ENCODE assay signal across 8 mouse cellular contexts in the genomic region with DNA sequence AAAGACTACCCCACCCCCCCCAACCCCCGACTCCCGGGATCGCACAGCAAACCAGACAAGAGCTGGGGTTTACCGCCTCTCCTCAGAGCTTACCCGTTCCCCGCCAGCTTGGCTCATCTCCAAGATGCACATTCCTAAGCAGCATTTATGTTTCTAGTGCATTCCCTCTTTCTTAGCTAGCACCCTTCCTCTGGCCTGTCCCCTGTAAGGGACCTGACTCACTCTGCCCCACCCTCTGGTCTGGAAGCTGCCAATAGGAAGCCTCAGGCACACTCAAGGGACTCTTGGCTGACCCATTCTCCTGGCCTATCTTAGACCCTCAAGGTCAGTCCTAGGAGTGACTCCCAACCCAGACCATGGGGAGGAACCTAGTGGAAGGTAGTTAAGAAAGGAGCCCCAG. TPM values are rescaled to one million over a fixed set of nuclear protein-coding genes. Genes with fewer than 3 reads are reported as not detected.
A peak's percentile ranks its signal among the peaks of the same experiment; 100 is the strongest.
DNase-seq lines count a peak whose midpoint lies in the region; ATAC-seq and TF ChIP-seq lines count a peak whose summit lies in the region.

No protein-coding gene starts in this region.

- H3K4me2 ChIP-seq in heart, embryonic 15.5 days = peak overlapping the region; percentile 95; the same call in 1 of the 2 replicates
- H3K4me2 ChIP-seq in embryonic facial prominence, embryonic 14.5 days (ENCODE audit: low read depth, low read length) = peak overlapping the region; percentile 88
- H3K4me2 ChIP-seq in limb, embryonic 13.5 days (replicated peaks) = peak overlapping the region; percentile 89

- WGBS in heart, embryonic 15.5 days = 7% methylated on average over 6 of the region's 6 CpGs
- WGBS in embryonic facial prominence, embryonic 14.5 days = 2% methylated on average over 6 of the region's 6 CpGs
- 8% methylated on average over 6 of the region's 6 CpGs for WGBS in limb, embryonic 13.5 days
- 23% methylated on average over 6 of the region's 6 CpGs for WGBS in cerebellum, adult 2 months

- no peak for ATAC-seq in heart, embryonic 15.5 days (replicated peaks; ENCODE audit: insufficient number of reproducible peaks, insufficient read depth, low FRiP score, low read depth)
- peak; percentile 62; the same call in 1 of the 2 replicates for ATAC-seq in embryonic facial prominence, embryonic 14.5 days (ENCODE audit: low read depth)
- peak; percentile 46; the same call in 1 of the 2 replicates for ATAC-seq in limb, embryonic 13.5 days (ENCODE audit: low FRiP score, low read depth)
- no peak for ATAC-seq in granulocyte monocyte progenitor cell, adult 5-6 weeks (replicated peaks; ENCODE audit: poor library complexity, severe bottlenecking)

- no peak overlapping the region for H3K4me3 ChIP-seq in heart, embryonic 15.5 days
- peak overlapping the region; percentile 61 for H3K4me3 ChIP-seq in E14TG2a.4 (replicated peaks; ENCODE audit: low read length)
- H3K4me3 ChIP-seq in embryonic facial prominence, embryonic 14.5 days (ENCODE audit: low read depth, low read length) = peak overlapping the region; percentile 60; the same call in 1 of the 2 replicates
- peak overlapping the region; percentile 71 for H3K4me3 ChIP-seq in limb, embryonic 13.5 days
- H3K4me3 ChIP-seq in cerebellum, adult 2 months (replicated peaks; ENCODE audit: insufficient read depth, low read depth, low read length) = no peak overlapping the region

- H3K27me3 ChIP-seq in heart, embryonic 15.5 days = peaks cover 7% of the 10 kb centered on the region
- H3K27me3 ChIP-seq in E14TG2a.4 (ENCODE audit: insufficient read depth, low read length) = peaks cover 12% of the 10 kb centered on the region; the same call in 1 of the 2 replicates
- H3K27me3 ChIP-seq in embryonic facial prominence, embryonic 14.5 days (replicated peaks; ENCODE audit: control insufficient read depth, insufficient read depth, low read length) = no peaks in the 10 kb centered on the region; the same call in 1 of the 2 replicates
- peaks cover 6% of the 10 kb centered on the region for H3K27me3 ChIP-seq in limb, embryonic 13.5 days
- no peaks in the 10 kb centered on the region for H3K27me3 ChIP-seq in cerebellum, adult 2 months (ENCODE audit: control insufficient read depth, insufficient read depth, low read length)

- no peak for TF ChIP-seq POLR2A in cerebellum, adult 2 months (IDR thresholded peaks at IDR 0.05; ENCODE audit: borderline replicate concordance, insufficient read depth, low read length)

- no peak overlapping the region for H3K9ac ChIP-seq in heart, embryonic 15.5 days
- peak overlapping the region; percentile 88; the same call in 1 of the 2 replicates for H3K9ac ChIP-seq in embryonic facial prominence, embryonic 14.5 days (ENCODE audit: low read depth, low read length)
- peak overlapping the region; percentile 48; the same call in 1 of the 2 replicates for H3K9ac ChIP-seq in limb, embryonic 13.5 days

- H3K4me1 ChIP-seq in heart, embryonic 15.5 days (replicated peaks) = peaks cover 36% of the 10 kb centered on the region
- H3K4me1 ChIP-seq in E14TG2a.4 (replicated peaks; ENCODE audit: low read depth, low read length) = peaks cover 73% of the 10 kb centered on the region
- peaks cover 30% of the 10 kb centered on the region for H3K4me1 ChIP-seq in embryonic facial prominence, embryonic 14.5 days (ENCODE audit: control insufficient read depth, insufficient read depth, low read length)
- peaks cover 41% of the 10 kb centered on the region for H3K4me1 ChIP-seq in limb, embryonic 13.5 days
- no peaks in the 10 kb centered on the region for H3K4me1 ChIP-seq in cerebellum, adult 2 months (ENCODE audit: control insufficient read depth, insufficient read depth, low read length)

- no peaks in the 10 kb centered on the region for H3K9me3 ChIP-seq in heart, embryonic 15.5 days (replicated peaks)
- H3K9me3 ChIP-seq in E14TG2a.4 (ENCODE audit: low read length) = no peaks in the 10 kb centered on the region
- H3K9me3 ChIP-seq in embryonic facial prominence, embryonic 14.5 days (ENCODE audit: control insufficient read depth, low read length) = no peaks in the 10 kb centered on the region
- H3K9me3 ChIP-seq in limb, embryonic 13.5 days = no peaks in the 10 kb centered on the region

- no peak for DNase-seq in heart, adult 9 months (ENCODE audit: low spot score in 2 of 2)
- DNase-seq in embryonic facial prominence, embryonic 14.5 days (ENCODE audit: low spot score) = peak; percentile 83
- no peak for DNase-seq in cerebellum, postnatal 25 days
- DNase-seq in cerebellum, adult 2 months = no peak

- peaks cover 17% of the 10 kb centered on the region; the same call in 1 of the 2 replicates for H3K36me3 ChIP-seq in heart, embryonic 15.5 days
- peaks cover 45% of the 10 kb centered on the region for H3K36me3 ChIP-seq in E14TG2a.4 (ENCODE audit: insufficient read depth, low read length)
- H3K36me3 ChIP-seq in embryonic facial prominence, embryonic 14.5 days (ENCODE audit: control insufficient read depth, insufficient read depth, low read length) = peaks cover 31% of the 10 kb centered on the region
- H3K36me3 ChIP-seq in limb, embryonic 13.5 days = peaks cover 32% of the 10 kb centered on the region

- no peak overlapping the region for H3K27ac ChIP-seq in heart, embryonic 15.5 days
- H3K27ac ChIP-seq in embryonic facial prominence, embryonic 14.5 days (replicated peaks; ENCODE audit: low read depth, low read length) = no peak overlapping the region
- H3K27ac ChIP-seq in limb, embryonic 13.5 days = peak overlapping the region; percentile 40
- H3K27ac ChIP-seq in cerebellum, adult 2 months (ENCODE audit: insufficient read depth, low read length) = no peak overlapping the region

- no peak for TF ChIP-seq CTCF in E14TG2a.4 (conservative IDR thresholded peaks at IDR 0.05; ENCODE audit: low read length)
- no peak for TF ChIP-seq CTCF in cerebellum, adult 2 months (IDR thresholded peaks at IDR 0.05; ENCODE audit: borderline replicate concordance, insufficient read depth, low read depth, low read length)

RNA-seq across cellular contexts. Expression of gene Chchd10, which starts 2.6 kb away (rescaled TPM):
- 530 and 565 TPM in 2 replicates for polyA plus RNA-seq in heart, embryonic 15.5 days (2015; fragmentation: Nextera tagmentation; extraction: Ambion mirVana)
- polyA plus RNA-seq in embryonic facial prominence, embryonic 14.5 days (2014; fragmentation: Nextera tagmentation; extraction: Ambion mirVana) = 28.3 and 53.3 TPM in 2 replicates
- 9.8 and 11.5 TPM in 2 replicates for polyA plus RNA-seq in limb, embryonic 13.5 days (2015; fragmentation: Nextera tagmentation; extraction: Ambion mirVana)
- 60.4 and 66.7 TPM in 2 replicates for total RNA-seq in granulocyte monocyte progenitor cell, adult 5-6 weeks (2014; fragmentation: Nextera tagmentation)
- 33.2 and 37.5 TPM in 2 replicates for total RNA-seq in granulocyte monocyte progenitor cell, adult 5-6 weeks (2017)
- 567 and 609 TPM in 2 replicates for polyA plus RNA-seq in cerebellum, adult 2 months (2012; rRNA removed)

RNA-seq across cellular contexts. Expression of gene Mmp11, which starts 6.0 kb away (rescaled TPM):
- 25.6 and 38.1 TPM in 2 replicates for polyA plus RNA-seq in heart, embryonic 15.5 days (2015; fragmentation: Nextera tagmentation; extraction: Ambion mirVana)
- 53.6 and 72.3 TPM in 2 replicates for polyA plus RNA-seq in embryonic facial prominence, embryonic 14.5 days (2014; fragmentation: Nextera tagmentation; extraction: Ambion mirVana)
- polyA plus RNA-seq in limb, embryonic 13.5 days (2015; fragmentation: Nextera tagmentation; extraction: Ambion mirVana) = 194 and 198 TPM in 2 replicates
- total RNA-seq in granulocyte monocyte progenitor cell, adult 5-6 weeks (2014; fragmentation: Nextera tagmentation) = 0.41 TPM in 1 of 2 replicates, not detected in the other
- not detected in 2 replicates for total RNA-seq in granulocyte monocyte progenitor cell, adult 5-6 weeks (2017)
- 2.3 and 3.0 TPM in 2 replicates for polyA plus RNA-seq in cerebellum, adult 2 months (2012; rRNA removed)

RNA-seq across cellular contexts. Expression of gene Smarcb1, which starts 8.9 kb away (rescaled TPM):
- 93.7 and 118 TPM in 2 replicates for polyA plus RNA-seq in heart, embryonic 15.5 days (2015; fragmentation: Nextera tagmentation; extraction: Ambion mirVana)
- polyA plus RNA-seq in embryonic facial prominence, embryonic 14.5 days (2014; fragmentation: Nextera tagmentation; extraction: Ambion mirVana) = 150 and 173 TPM in 2 replicates
- polyA plus RNA-seq in limb, embryonic 13.5 days (2015; fragmentation: Nextera tagmentation; extraction: Ambion mirVana) = 247 and 248 TPM in 2 replicates
- 80.0 and 102 TPM in 2 replicates for total RNA-seq in granulocyte monocyte progenitor cell, adult 5-6 weeks (2014; fragmentation: Nextera tagmentation)
- 58.0 and 79.4 TPM in 2 replicates for total RNA-seq in granulocyte monocyte progenitor cell, adult 5-6 weeks (2017)
- polyA plus RNA-seq in cerebellum, adult 2 months (2012; rRNA removed) = 78.5 and 82.1 TPM in 2 replicates

RNA-seq across cellular contexts. Expression of gene Gm867, which starts 10.2 kb away (rescaled TPM):
- 0.68 and 0.71 TPM in 2 replicates for polyA plus RNA-seq in heart, embryonic 15.5 days (2015; fragmentation: Nextera tagmentation; extraction: Ambion mirVana)
- polyA plus RNA-seq in embryonic facial prominence, embryonic 14.5 days (2014; fragmentation: Nextera tagmentation; extraction: Ambion mirVana) = 0.24 TPM in 1 of 2 replicates, not detected in the other
- 0.15 TPM in 1 of 2 replicates, not detected in the other for polyA plus RNA-seq in limb, embryonic 13.5 days (2015; fragmentation: Nextera tagmentation; extraction: Ambion mirVana)
- total RNA-seq in granulocyte monocyte progenitor cell, adult 5-6 weeks (2014; fragmentation: Nextera tagmentation) = not detected in 2 replicates
- not detected in 2 replicates for total RNA-seq in granulocyte monocyte progenitor cell, adult 5-6 weeks (2017)
- 0.54 and 0.70 TPM in 2 replicates for polyA plus RNA-seq in cerebellum, adult 2 months (2012; rRNA removed)

RNA-seq across cellular contexts. Expression of gene Vpreb3, which starts 12.6 kb away (rescaled TPM):
- polyA plus RNA-seq in heart, embryonic 15.5 days (2015; fragmentation: Nextera tagmentation; extraction: Ambion mirVana) = 0.32 and 0.35 TPM in 2 replicates
- 1.1 and 1.4 TPM in 2 replicates for polyA plus RNA-seq in embryonic facial prominence, embryonic 14.5 days (2014; fragmentation: Nextera tagmentation; extraction: Ambion mirVana)
- 0.33 and 0.66 TPM in 2 replicates for polyA plus RNA-seq in limb, embryonic 13.5 days (2015; fragmentation: Nextera tagmentation; extraction: Ambion mirVana)
- not detected in 2 replicates for total RNA-seq in granulocyte monocyte progenitor cell, adult 5-6 weeks (2014; fragmentation: Nextera tagmentation)
- total RNA-seq in granulocyte monocyte progenitor cell, adult 5-6 weeks (2017) = not detected in 2 replicates
- polyA plus RNA-seq in cerebellum, adult 2 months (2012; rRNA removed) = 0.21 and 1.00 TPM in 2 replicates

Comparison
In these comparisons a context has a peak if more than half of its experiments do, and no peak if none do; other contexts are left out.
1. ATAC-seq: peak in embryonic facial prominence, embryonic 14.5 days (single experiment) and limb, embryonic 13.5 days (single experiment); none in heart, embryonic 15.5 days (single experiment) and granulocyte monocyte progenitor cell, adult 5-6 weeks (single experiment).
2. H3K4me3 ChIP-seq: peak in E14TG2a.4 (single experiment), embryonic facial prominence, embryonic 14.5 days (single experiment) and limb, embryonic 13.5 days (single experiment); none in heart, embryonic 15.5 days (single experiment) and cerebellum, adult 2 months (single experiment).
3. Peak in every context shown above with its lines, with median percentiles within 50 percentile points of each other: H3K4me2 ChIP-seq.